Mouse (Mus musculus) thymus, adult 2 months (tissue): ENCODE measurements around the gene Trim80.

Experiments
- CTCF ChIP-seq: fragments of 200-500 bp; IDR thresholded peaks from 2 replicates; pipeline ENCODE4 v1.5.1; 2012; ENCODE audit warnings: mild to moderate bottlenecking, control low read depth, low read length, moderate library complexity, borderline replicate concordance; ENCODE audit not compliant: control insufficient read depth, poor library complexity, insufficient read depth; ENCODE audit errors: extremely low read depth
- POLR2A ChIP-seq: fragments of 200-500 bp; IDR thresholded peaks from 2 replicates; pipeline ENCODE4 v1.6.1; 2012; ENCODE audit warnings: mild to moderate bottlenecking, low read length, control low read depth, moderate library complexity; ENCODE audit not compliant: control insufficient read depth, poor library complexity, insufficient read depth; ENCODE audit errors: extremely low read depth

DNA sequence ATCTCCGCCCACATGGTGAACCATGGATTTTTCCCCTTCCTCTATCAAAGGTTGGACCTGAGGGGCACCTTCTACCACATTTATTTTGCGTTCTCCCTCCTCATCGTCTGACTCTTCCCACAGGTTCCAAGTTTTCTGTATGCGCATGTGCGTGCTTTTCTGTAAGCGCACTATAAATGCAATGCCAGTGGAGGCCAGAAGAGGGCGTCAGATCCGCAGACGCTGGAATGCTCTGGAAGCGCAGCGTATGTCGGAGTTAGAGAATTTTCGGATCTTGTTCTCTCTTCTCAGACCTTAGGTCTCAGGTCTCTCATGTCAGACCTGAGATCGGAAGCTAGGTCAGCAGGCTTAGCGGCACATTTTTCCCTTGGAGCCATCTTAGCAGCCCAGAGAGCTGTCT is 15.3 kb downstream of the Trim80 start:
- TF ChIP-seq CTCF, result peak; percentile 35; the same call in 1 of the 2 replicates
- no peak for TF ChIP-seq POLR2A
